ENCODE assay signal across 8 mouse cellular contexts in the genomic region with DNA sequence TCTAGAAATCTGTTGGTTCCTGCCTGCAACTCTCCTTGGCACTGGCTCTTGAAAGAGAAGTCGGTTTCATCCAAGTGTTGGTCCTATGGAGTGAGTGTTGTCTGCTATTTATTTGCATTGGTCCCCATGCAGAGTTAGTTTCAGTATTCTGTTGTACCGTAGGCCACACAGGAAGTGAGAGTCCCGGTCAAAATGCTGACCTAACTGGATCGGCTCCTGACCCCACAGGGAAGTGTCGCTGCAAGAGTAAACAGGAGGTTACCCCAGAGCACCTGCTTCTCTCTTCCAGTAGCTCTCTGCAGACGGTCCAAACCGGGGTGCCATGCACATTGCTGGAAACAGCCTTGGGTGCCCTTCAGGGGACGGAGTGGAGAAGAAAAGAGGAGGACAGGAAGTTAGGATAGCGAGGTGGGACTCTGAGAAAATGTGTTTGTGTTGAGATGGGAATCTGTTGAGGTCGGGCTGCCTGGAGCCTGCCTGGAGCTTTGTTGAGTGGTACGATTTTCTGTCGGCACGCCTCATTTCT. TPM values are rescaled to one million over a fixed set of nuclear protein-coding genes. Genes with fewer than 3 reads are reported as not detected.
DNase-seq lines count a peak whose midpoint lies in the region.

No protein-coding gene starts in this region.

- peak; percentile 14 for DNase-seq in retina, postnatal 1 day
- DNase-seq in retina, embryonic 14.5 days (ENCODE audit: low spot score), result no peak
- peak; percentile 58 for DNase-seq in induced T-regulatory cell, adult 2 months (ENCODE audit: low read depth)
- DNase-seq in lung, adult 18-20 months, result peak; percentile 49 to 57
- peak; percentile 47 for DNase-seq in yolk sac, embryonic 10.5 days (ENCODE audit: low spot score)
- no peak for DNase-seq in right cerebral cortex, postnatal 36 days (ENCODE audit: low spot score in 2 of 2)
- DNase-seq in frontal cortex, adult 2 months (ENCODE audit: extremely low spot score in 1 of 2, low spot score in 1 of 2), result no peak
- DNase-seq in frontal cortex, postnatal 25 days (ENCODE audit: low spot score in 2 of 2), result no peak

RNA-seq across cellular contexts. Expression of gene Rap1b, which starts 53.6 kb away (rescaled TPM):
- polyA plus RNA-seq in frontal cortex, adult 2 months (2012; rRNA removed), result 68.3 and 70.7 TPM in 2 replicates

Comparison
In these comparisons a context has a peak if more than half of its experiments do, and no peak if none do; other contexts are left out.
1. DNase-seq: peak in retina, postnatal 1 day (single experiment), induced T-regulatory cell, adult 2 months (single experiment), lung, adult 18-20 months (2 of 2) and yolk sac, embryonic 10.5 days (single experiment); none in retina, embryonic 14.5 days (single experiment), right cerebral cortex, postnatal 36 days (0 of 2), frontal cortex, adult 2 months (0 of 2) and frontal cortex, postnatal 25 days (0 of 2).